Mouse (Mus musculus) left cerebral cortex, postnatal 14 days (tissue): ENCODE measurements at regions not wholly inside any gene's neighbourhood (a gene's known extent, or its start where the extent isn't known, plus 50 kb on each side); places are given as distances from the start of the nearest gene placed in this dataset.

Experiments used
- DNase-seq, 2 experiments: peaks; one replicate each; pipeline ENCODE4 v3.0.0; 2021 to 2022; ENCODE audit warnings: low spot score in 2 of 2, mixed read lengths in 1 of 2
- intact Hi-C: fragments of 180-260 bp; cut with DNase I; formaldehyde crosslinking; loops from one replicate; pipeline ENCODE4 v1.15.1; 2025

DNA sequence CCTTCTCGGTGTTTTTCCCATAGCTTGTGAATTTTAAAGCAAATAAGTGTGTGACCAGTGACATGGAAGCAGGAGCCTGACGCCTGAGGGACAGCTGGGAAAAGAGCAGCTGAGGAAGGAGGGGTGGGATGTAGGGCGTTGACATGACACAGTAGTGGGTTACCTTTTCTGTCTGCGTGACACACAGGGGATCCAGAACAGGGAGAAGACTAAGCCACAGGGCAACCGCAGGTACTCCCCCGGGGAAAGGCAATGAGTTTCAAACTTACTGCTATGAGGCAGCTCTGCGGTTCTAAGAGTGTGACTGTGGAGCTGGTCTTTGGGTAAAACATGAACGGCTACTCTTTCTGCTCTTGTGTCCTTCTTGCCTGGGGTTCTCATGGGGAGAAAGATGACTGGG lies 170.2 kb upstream of the Prox1 start:
- intact Hi-C loops, result no loop called here
- DNase-seq, result no peak

DNA sequence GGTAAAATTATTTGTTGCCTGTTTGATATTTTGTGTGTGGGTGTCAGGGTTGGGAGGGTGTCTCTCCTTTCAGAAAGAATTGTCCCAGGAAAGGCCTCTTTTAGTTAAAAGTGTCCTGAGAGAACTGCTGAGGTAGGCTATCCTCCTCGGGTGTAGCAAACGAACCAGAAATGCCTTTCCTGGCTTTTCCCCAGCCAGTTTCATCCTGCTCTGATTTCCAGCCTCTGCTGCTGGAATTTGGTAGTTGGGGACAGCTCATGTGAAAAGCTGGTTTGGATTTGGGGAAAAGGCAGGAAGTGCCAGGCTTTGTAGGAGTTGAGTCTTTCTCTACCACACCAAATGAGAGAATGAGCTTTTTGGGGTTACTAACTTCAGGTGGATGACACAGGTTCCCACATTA lies 164.0 kb upstream of the Prox1 start:
- no peak for DNase-seq
- intact Hi-C loops, result no loop called here

GRCm38 (mm10) chr1:190334053-190334452 lies 163.5 kb upstream of the Prox1 start:
- DNase-seq, result no peak
- intact Hi-C loops, result no loop called here

- DNase-seq, result no peak
- intact Hi-C loops, result no loop called here
Measured at GRCm38 (mm10) chr1:190332001-190332400, 161.5 kb upstream of the Prox1 start.

DNA sequence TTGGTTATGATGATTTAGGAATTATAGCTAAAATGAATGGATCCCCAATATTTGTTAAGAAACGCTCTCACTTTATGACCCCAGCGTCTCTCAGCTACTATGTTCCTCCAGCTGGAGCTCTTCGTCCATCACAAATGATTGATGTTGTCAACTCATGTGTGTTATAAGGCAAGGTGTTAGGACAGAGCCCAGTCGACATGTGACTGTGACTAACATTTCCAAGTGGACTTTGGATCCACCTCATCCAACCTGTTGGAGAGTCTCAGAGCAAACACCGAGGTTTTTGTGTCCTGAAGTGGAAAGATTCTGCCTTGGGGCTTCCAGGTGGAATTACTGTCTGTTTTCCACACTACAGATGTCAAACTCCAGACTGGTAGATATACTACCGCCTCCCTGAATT lies 154.0 kb upstream of the Prox1 start:
- intact Hi-C loops, result no loop called here
- DNase-seq, result no peak

GRCm38 (mm10) chr1:190323671-190324070 lies 153.2 kb upstream of the Prox1 start:
- intact Hi-C loops, result no loop called here
- DNase-seq, result no peak

DNA sequence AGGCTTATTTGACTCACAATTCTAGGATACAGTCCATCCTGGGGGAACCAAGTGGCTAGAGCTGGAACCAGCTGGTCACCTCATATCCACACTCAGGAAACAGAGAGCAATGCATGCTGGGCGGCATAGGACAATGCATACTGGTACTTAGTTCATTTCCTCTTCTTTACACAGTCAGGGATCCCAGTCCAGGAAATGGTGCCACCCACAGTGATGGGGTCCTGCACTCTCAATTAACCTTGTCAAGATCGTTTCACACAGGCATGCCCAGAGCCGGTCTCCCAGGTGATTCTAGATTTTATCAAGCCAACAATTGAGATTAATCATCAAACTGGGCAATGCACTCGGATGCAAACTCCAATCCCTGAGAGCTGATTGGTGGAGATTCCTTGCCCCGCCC lies 145.7 kb upstream of the Prox1 start:
- DNase-seq, result no peak
- intact Hi-C loops, result no loop called here

DNA sequence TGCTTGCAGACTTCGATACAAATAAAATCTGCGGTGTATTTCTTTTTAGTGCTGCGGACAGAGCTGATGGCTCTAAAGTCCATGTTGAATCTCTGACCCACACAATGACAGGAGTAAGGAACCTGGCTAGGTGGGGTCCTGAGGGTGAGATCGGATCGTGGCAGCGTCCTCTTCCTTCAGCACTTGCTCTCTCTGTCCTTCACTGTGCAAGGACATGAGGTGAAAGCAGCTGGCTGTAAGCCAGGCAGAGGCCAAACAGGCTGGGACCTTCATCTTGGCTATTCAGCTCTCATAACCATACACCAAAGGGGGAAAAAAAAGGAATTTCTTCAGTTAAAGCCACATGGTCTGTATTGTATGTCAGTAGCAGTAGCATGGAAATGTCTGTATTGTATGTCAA lies 139.3 kb upstream of the Prox1 start:
- DNase-seq, result no peak
- intact Hi-C loops, result no loop called here

GRCm38 (mm10) chr1:190307751-190308150 lies 137.2 kb upstream of the Prox1 start:
- intact Hi-C loops, result no loop called here
- no peak for DNase-seq

GRCm38 (mm10) chr1:190297666-190298327 lies 127.3 kb upstream of the Prox1 start:
- intact Hi-C loops, result no loop called here
- no peak for DNase-seq

GRCm38 (mm10) chr1:190290061-190290460 lies 119.5 kb upstream of the Prox1 start:
- DNase-seq, result no peak
- intact Hi-C loops, result no loop called here

- DNase-seq, result no peak
- intact Hi-C loops, result no loop called here
Measured at GRCm38 (mm10) chr1:190286481-190287145, 116.1 kb upstream of the Prox1 start.

GRCm38 (mm10) chr1:190285636-190286035 lies 115.1 kb upstream of the Prox1 start:
- intact Hi-C loops, result no loop called here
- no peak for DNase-seq

- no peak for DNase-seq
- intact Hi-C loops, result no loop called here
Measured at GRCm38 (mm10) chr1:190285049-190285448, 114.5 kb upstream of the Prox1 start.

GRCm38 (mm10) chr1:190284138-190284537 lies 113.6 kb upstream of the Prox1 start:
- no peak for DNase-seq
- intact Hi-C loops, result no loop called here

DNA sequence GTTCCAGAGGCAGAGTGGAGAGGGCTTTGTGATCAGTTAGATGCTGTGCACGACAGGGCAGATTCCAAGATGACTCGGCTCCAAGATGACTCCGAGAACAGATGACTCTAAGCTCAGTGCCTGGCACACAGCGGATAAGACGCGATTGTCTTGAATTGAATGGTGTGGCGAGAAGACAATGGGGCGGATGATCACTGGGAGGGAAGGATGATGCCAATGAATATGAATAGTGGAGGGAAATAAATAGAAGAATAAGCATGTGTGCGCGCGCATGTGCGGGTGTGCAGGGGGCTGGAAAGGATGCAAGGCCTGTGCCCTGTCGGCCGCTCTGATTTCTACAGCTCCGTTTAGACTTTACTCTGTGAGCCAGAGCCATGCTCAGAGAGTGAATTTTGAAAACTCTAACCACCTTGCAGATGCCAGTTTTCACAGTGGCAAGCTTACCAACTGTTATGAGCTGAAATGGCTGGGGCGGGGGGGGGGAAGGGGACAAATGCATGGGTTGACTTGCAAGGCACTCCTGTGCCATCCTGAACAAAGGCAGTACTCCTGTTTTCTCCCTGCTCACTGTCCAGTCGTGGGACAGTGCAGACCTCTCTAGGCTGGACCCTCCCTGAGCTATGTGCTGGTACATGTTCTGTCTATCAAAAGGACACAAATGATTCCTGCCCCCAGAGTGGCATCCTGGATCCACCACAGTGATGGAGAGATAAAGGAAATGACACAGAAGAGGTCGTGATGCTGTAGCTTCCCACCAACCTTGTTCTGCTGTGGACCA lies 109.8 kb upstream of the Prox1 start:
- intact Hi-C loops, result no loop called here
- no peak for DNase-seq

GRCm38 (mm10) chr1:190274911-190275310 lies 104.4 kb upstream of the Prox1 start:
- DNase-seq, result no peak
- intact Hi-C loops, result no loop called here

GRCm38 (mm10) chr1:190270784-190271385 lies 100.4 kb upstream of the Prox1 start:
- no peak for DNase-seq
- intact Hi-C loops, result no loop called here

GRCm38 (mm10) chr1:190269181-190269580 lies 98.7 kb upstream of the Prox1 start:
- DNase-seq, result no peak
- intact Hi-C loops, result no loop called here

DNA sequence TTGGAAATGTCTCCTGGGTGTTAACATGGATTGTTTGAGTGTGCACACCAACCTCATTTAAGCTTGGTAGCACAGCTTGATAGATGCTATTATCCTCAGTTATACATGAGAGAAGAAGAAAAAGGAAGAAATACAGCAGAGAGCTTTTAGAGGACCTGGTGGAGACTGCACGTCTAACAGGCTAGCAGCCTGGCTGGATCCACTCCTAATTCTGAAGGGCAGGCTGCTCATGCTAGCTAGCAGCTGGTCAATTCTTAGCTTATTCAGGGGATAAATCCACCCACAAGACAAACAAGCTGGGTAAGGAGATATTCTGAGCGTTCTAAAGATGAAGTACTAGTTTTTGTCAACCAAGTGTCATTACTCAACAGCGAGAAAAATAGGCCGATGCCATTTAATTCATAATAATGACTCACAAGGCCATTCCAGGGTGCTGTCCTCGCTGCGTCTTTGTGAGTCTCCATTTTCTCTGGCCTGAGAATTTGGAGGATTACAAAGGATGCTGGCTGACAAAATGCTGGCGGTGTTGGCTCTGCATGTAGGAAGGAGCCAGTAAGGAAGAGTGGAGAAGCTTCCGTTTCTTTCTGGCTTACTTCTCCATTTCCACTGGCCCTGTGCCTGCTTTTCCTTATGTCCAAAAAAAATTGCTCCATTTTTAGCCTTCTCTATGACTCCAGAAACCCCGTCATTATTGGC lies 94.7 kb upstream of the Prox1 start:
- no peak for DNase-seq
- intact Hi-C loops, result no loop called here
